Mouse (Mus musculus): Measurements from ENCODE around the gene 4930404N11Rik. TPM values are rescaled to one million over a fixed set of nuclear protein-coding genes. Genes with fewer than 3 reads are reported as not detected.

4930404N11Rik gene
- polyA plus RNA-seq, 1 experiment from 2014 or later, result 0.94 TPM

DNA sequence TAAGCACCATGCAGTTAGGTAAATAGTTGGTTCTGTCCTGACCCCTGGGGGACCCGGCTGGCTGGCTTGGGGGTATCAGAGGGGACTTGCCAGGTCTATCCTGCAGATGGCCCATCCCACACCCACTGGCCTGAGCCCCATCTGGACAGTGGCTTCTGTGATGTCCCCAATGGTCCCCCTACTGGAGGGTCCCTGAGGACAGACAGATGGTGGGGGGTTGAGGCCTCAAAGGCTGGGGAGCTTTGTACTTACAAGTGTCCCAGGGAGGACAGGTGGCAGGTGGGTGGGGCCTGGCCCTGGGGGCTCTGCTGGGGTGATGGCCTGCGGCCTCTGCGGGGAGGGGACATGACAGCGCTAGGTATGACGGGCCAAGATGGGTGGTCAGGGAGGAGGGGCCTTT is 33.7 kb upstream of the 4930404N11Rik start:
- Histone ChIP-seq H3K9me3 (ENCODE audit: low read length) (no peaks in the 10 kb centered on the region), H3K4me2 (ENCODE audit: low read depth, low read length) (no peak overlapping the region), H3K4me3 (ENCODE audit: low read depth, low read length) (no peak overlapping the region), H3K27me3 (ENCODE audit: insufficient read depth, low read length) (no peaks in the 10 kb centered on the region), H3K36me3 (replicated peaks; ENCODE audit: insufficient read depth, low read length) (peaks cover 27% of the 10 kb centered on the region), H3K4me1 (ENCODE audit: insufficient read depth) (peaks cover 13% of the 10 kb centered on the region), H3K9ac (replicated peaks) (no peak overlapping the region), H3K27ac (ENCODE audit: low read depth) (no peak overlapping the region)
- TF ChIP-seq CTCF (IDR thresholded peaks at IDR 0.05; ENCODE audit: low read depth), result no peak
- no peak for TF ChIP-seq EP300 (IDR thresholded peaks at IDR 0.05; ENCODE audit: low read depth)
- ATAC-seq (no peak), DNase-seq (no peak)
- WGBS (ENCODE audit: insufficient replicate concordance), result 81% methylated on average over 5 of the region's 5 CpGs

DNA sequence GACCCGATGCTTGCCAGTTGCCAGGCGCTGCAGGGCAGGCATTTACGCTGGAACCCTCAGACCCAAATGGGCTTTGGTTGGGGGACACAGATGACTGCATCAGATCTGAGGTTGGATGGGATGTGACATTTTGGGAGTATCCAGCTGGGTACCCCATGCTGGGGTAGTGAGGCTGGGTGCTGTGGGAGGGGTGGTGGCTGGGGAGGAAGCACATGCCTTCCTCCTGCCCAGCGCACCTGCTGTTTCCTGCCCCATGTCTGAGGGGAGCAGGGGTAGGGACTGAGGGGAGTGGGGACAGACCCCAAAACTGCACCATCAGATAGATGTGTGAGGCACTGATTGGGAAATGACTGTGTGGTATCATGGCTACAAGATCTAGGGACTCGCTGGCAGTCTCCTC is 31.1 kb upstream of the 4930404N11Rik start:
- no peak for TF ChIP-seq EP300 (IDR thresholded peaks at IDR 0.05; ENCODE audit: low read depth)
- no peak for TF ChIP-seq CTCF (IDR thresholded peaks at IDR 0.05; ENCODE audit: low read depth)
- no peaks in the 10 kb centered on the region for H3K27me3 ChIP-seq (ENCODE audit: insufficient read depth, low read length)
- peaks cover 25% of the 10 kb centered on the region for H3K36me3 ChIP-seq (replicated peaks; ENCODE audit: insufficient read depth, low read length)
- H3K4me3 ChIP-seq (ENCODE audit: low read depth, low read length), result no peak overlapping the region
- H3K9ac ChIP-seq (replicated peaks), result no peak overlapping the region; the same call in 1 of the 2 replicates
- no peak for DNase-seq
- no peak overlapping the region for H3K4me2 ChIP-seq (ENCODE audit: low read depth, low read length)
- H3K27ac ChIP-seq (ENCODE audit: low read depth), result no peak overlapping the region
- H3K9me3 ChIP-seq (ENCODE audit: low read length), result no peaks in the 10 kb centered on the region
- peaks cover 23% of the 10 kb centered on the region for H3K4me1 ChIP-seq (ENCODE audit: insufficient read depth)
- ATAC-seq, result no peak
- WGBS (ENCODE audit: insufficient replicate concordance), result 72% methylated on average over 5 of the region's 5 CpGs

DNA sequence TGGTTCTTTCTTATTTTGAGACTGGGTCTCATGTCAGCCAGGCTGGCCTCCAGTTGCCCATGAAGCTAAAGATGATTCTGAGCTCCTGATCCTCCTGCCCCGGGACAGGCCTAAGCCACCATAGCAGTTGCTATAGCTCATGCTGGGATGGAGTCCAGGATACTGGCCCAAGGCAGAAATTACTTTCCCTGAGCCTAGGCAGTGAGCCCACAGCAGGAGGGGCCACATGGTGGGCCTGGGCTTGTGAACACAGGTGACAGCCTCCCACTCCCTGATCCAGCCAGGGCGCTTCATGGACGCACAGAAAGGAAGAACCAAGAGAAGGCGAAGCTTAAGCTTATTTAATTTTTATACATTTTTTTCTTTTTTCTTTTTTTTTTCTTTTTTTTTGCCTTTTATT is 30.2 kb upstream of the 4930404N11Rik start:
- DNase-seq, result no peak
- Histone ChIP-seq H3K27me3 (ENCODE audit: insufficient read depth, low read length) (no peaks in the 10 kb centered on the region), H3K4me1 (ENCODE audit: insufficient read depth) (peaks cover 18% of the 10 kb centered on the region), H3K4me3 (ENCODE audit: low read depth, low read length) (no peak overlapping the region), H3K9ac (replicated peaks) (no peak overlapping the region), H3K4me2 (ENCODE audit: low read depth, low read length) (no peak overlapping the region), H3K9me3 (ENCODE audit: low read length) (no peaks in the 10 kb centered on the region), H3K36me3 (replicated peaks; ENCODE audit: insufficient read depth, low read length) (peaks cover 24% of the 10 kb centered on the region), H3K27ac (ENCODE audit: low read depth) (no peak overlapping the region)
- no peak for ATAC-seq
- TF ChIP-seq EP300 (IDR thresholded peaks at IDR 0.05; ENCODE audit: low read depth) (no peak), CTCF (IDR thresholded peaks at IDR 0.05; ENCODE audit: low read depth) (no peak)
- 94% methylated on average over 4 of the region's 4 CpGs for WGBS (ENCODE audit: insufficient replicate concordance)

DNA sequence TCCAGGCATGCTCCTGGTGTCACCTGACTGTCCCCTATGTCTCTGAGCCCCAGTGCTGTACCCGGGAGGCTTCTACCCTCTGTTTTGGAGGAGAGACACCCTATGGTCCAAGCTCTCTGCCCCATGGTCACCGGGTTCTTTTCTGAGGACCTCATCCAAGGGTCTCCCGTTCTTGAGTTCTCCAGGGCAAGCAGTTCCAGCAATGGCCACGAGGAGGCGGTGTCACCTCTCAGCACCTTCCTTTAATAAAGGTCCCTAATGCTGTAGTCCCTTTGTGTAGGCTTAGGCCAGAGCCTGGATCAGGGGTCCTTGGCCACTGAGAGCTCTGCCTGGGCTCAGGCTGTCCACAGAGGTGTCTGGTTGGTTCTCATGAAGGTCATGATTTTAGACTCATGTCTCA is 29.5 kb upstream of the 4930404N11Rik start:
- peak; percentile 97 for TF ChIP-seq CTCF (IDR thresholded peaks at IDR 0.05; ENCODE audit: low read depth)
- TF ChIP-seq EP300 (IDR thresholded peaks at IDR 0.05; ENCODE audit: low read depth), result no peak
- DNase-seq, result peak; percentile 83

DNA sequence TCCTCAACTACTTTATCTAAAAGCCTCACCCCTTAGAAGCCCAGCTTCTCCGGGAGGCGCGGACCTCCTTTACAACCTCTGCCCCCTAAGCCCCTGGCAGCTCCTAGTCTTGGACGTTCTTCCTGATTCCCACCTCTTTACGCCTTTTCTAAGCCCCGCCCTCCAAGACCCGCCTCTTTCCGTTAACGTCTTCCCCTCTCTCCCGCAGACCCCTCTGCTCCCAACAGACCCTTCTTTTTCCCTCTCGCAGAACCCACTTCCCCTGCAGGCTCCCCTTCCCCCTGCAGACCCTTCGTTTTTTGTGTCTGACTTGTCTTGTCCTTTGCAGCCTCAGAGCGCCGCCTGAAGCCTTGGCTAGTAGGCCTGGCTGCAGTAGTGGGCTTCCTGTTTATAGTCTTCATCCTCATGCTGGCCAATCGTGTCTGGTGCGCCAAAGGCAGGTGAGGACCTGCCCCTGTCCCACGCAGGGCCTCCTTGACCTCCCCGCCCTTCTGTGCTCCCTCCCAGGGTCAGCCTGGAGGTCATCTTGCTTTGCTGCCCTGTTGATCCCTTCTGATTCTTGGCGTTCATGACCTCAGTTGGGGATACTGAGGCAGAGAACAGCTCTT is 27.9 kb upstream of the 4930404N11Rik start:
- peak overlapping the region; percentile 44 for H3K27ac ChIP-seq (ENCODE audit: low read depth)
- DNase-seq, result no peak
- peak overlapping the region; percentile 29 for H3K4me3 ChIP-seq (ENCODE audit: low read depth, low read length)
- peaks cover 25% of the 10 kb centered on the region for H3K4me1 ChIP-seq (ENCODE audit: insufficient read depth)
- no peak for ATAC-seq
- H3K9ac ChIP-seq (replicated peaks), result peak overlapping the region; percentile 60
- H3K9me3 ChIP-seq (ENCODE audit: low read length), result no peaks in the 10 kb centered on the region
- peak overlapping the region; percentile 62 for H3K4me2 ChIP-seq (ENCODE audit: low read depth, low read length)
- TF ChIP-seq CTCF (IDR thresholded peaks at IDR 0.05; ENCODE audit: low read depth), result no peak
- TF ChIP-seq EP300 (IDR thresholded peaks at IDR 0.05; ENCODE audit: low read depth), result no peak
- 5% methylated on average over 19 of the region's 19 CpGs for WGBS (ENCODE audit: insufficient replicate concordance)
- peaks cover 6% of the 10 kb centered on the region; the same call in 1 of the 2 replicates for H3K36me3 ChIP-seq (replicated peaks; ENCODE audit: insufficient read depth, low read length)
- H3K27me3 ChIP-seq (ENCODE audit: insufficient read depth, low read length), result no peaks in the 10 kb centered on the region

More for the DNA sequence above, 29.5 kb upstream of the 4930404N11Rik start:
- no peak overlapping the region for H3K4me3 ChIP-seq (ENCODE audit: low read depth, low read length)
- H3K27ac ChIP-seq (ENCODE audit: low read depth), result no peak overlapping the region
- H3K36me3 ChIP-seq (replicated peaks; ENCODE audit: insufficient read depth, low read length), result peaks cover 17% of the 10 kb centered on the region
- ATAC-seq, result no peak; the same call in 1 of the 2 replicates
- no peaks in the 10 kb centered on the region for H3K9me3 ChIP-seq (ENCODE audit: low read length)
- no peak overlapping the region for H3K9ac ChIP-seq (replicated peaks)
- H3K4me2 ChIP-seq (ENCODE audit: low read depth, low read length), result no peak overlapping the region
- H3K27me3 ChIP-seq (ENCODE audit: insufficient read depth, low read length), result no peaks in the 10 kb centered on the region
- 12% methylated on average over 5 of the region's 5 CpGs for WGBS (ENCODE audit: insufficient replicate concordance)
- H3K4me1 ChIP-seq (ENCODE audit: insufficient read depth), result peaks cover 18% of the 10 kb centered on the region

DNA sequence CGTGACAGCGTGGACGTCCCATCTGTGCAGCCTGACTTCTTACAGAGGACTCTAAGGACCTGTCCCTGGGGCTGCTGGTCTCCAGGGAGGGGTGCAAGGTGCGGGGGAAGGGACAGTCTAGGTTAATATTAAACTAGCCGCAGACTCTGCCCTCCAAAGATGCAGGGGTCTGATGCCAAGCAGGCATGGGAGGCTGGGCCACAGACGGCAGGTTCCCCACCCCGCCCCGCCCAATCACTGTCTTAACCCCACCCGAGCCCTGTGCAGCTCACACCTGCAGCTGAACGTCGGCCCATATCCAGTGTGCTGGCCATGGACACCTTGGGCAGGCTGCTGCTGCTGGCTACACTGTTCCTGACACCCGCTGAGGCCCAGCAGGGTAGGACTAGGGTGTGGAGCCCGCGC is 27.2 kb upstream of the 4930404N11Rik start, which contains the start of gene Smim24:
Gene Smim24, plus strand, starts transcription at position 271 of the 405 bp plus-strand sequence.
- peak within 1 kb of the TSS; percentile 60 for H3K9ac ChIP-seq (replicated peaks)
- no peak for DNase-seq
- no peak for TF ChIP-seq EP300 (IDR thresholded peaks at IDR 0.05; ENCODE audit: low read depth)
- no peak for TF ChIP-seq CTCF (IDR thresholded peaks at IDR 0.05; ENCODE audit: low read depth)

More for the DNA sequence above, 27.2 kb upstream of the 4930404N11Rik start, which contains the start of gene Smim24:
- H3K9me3 ChIP-seq (ENCODE audit: low read length), result no peaks in the 10 kb centered on the region
- peaks cover 8% of the 10 kb centered on the region for H3K36me3 ChIP-seq (replicated peaks; ENCODE audit: insufficient read depth, low read length)
- H3K4me1 ChIP-seq (ENCODE audit: insufficient read depth), result peaks cover 25% of the 10 kb centered on the region
- 48% methylated on average over 14 of the region's 14 CpGs for WGBS (ENCODE audit: insufficient replicate concordance)
- H3K4me3 ChIP-seq (ENCODE audit: low read depth, low read length), result peak within 1 kb of the TSS; percentile 29
- H3K27me3 ChIP-seq (ENCODE audit: insufficient read depth, low read length), result no peaks in the 10 kb centered on the region
- ATAC-seq, result no peak; the same call in 1 of the 2 replicates
- H3K27ac ChIP-seq (ENCODE audit: low read depth), result peak within 1 kb of the TSS; percentile 44
- H3K4me2 ChIP-seq (ENCODE audit: low read depth, low read length), result peak within 1 kb of the TSS; percentile 62
